In the genomic region with DNA sequence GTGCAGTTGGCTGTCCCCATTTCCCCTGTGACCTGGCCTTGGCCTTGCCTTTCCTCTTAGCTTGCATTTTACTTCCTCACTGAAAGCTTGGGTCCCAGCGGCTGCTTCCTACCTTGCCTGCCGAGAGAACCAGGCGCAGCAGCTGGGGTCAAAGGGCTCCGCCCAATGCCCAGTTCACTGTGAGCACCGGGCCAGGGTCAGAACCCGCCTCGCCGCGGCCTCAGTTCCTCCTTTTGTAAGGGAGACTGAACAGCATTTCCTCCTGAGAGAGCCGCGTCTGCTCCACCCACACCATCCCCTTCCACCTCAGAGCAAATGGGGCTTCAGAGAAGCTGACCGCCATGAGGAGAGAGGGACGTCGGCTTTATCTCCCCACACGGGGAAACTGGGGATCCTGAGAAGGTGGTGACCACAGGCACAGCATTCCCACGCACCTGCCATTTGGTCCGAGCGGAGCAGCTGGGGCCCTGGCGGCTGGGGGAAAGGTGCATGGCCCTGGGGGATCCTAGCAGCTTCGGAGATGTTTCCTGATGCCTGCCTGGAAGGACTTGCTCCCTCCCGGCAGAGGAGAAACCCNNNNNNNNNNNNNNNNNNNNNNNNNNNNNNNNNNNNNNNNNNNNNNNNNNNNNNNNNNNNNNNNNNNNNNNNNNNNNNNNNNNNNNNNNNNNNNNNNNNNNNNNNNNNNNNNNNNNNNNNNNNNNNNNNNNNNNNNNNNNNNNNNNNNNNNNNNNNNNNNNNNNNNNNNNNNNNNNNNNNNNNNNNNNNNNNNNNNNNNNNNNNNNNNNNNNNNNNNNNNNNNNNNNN, we compare ENCODE assay signal across 7 mouse cellular contexts. TPM values are rescaled to one million over a fixed set of nuclear protein-coding genes. Genes with fewer than 3 reads are reported as not detected.
DNase-seq lines count a peak whose midpoint lies in the region; ATAC-seq and TF ChIP-seq lines count a peak whose summit lies in the region.

No protein-coding gene starts in this region.

- no peak for TF ChIP-seq CTCF in bone marrow macrophage, adult 2 months (IDR thresholded peaks at IDR 0.05; ENCODE audit: low read depth, low read length)

- H3K27ac ChIP-seq in ES-E14 (ENCODE audit: insufficient read depth, low read depth, low read length, poor library complexity, severe bottlenecking), result no peak overlapping the region
- peak overlapping the region; percentile 91 for H3K27ac ChIP-seq in bone marrow macrophage, adult 2 months (ENCODE audit: insufficient read depth, low read depth, low read length)
- peak overlapping the region; percentile 81 for H3K27ac ChIP-seq in heart, embryonic 13.5 days (replicated peaks)
- peak overlapping the region; percentile 85 for H3K27ac ChIP-seq in kidney, embryonic 15.5 days
- peak overlapping the region; percentile 52; the same call in 1 of the 2 replicates for H3K27ac ChIP-seq in stomach, embryonic 14.5 days (ENCODE audit: low read length)

- DNase-seq in ES-E14 (ENCODE audit: low read depth, low spot score), result no peak
- DNase-seq in lung, postnatal 25 days (ENCODE audit: low spot score), result peak; percentile 86
- DNase-seq in left cerebral cortex, adult 18-20 months (ENCODE audit: low spot score in 2 of 2), result no peak

- in situ Hi-C loops in ES-E14 (cut with MboI; ENCODE audit: low sequenced_read_pairs in 2 of 2, unreplicated experiment in 2 of 2), result no loop called here

- H3K4me2 ChIP-seq in heart, embryonic 13.5 days, result peak overlapping the region; percentile 65
- H3K4me2 ChIP-seq in kidney, embryonic 15.5 days, result peak overlapping the region; percentile 50
- peak overlapping the region; percentile 25; the same call in 1 of the 2 replicates for H3K4me2 ChIP-seq in stomach, embryonic 14.5 days (replicated peaks; ENCODE audit: low read depth, low read length)

- H3K4me1 ChIP-seq in ES-E14 (ENCODE audit: control insufficient read depth in 2 of 2, insufficient read depth in 2 of 2, low read length in 2 of 2, poor library complexity in 1 of 2), result peaks cover 0 to 29% of the 10 kb centered on the region in 2 experiments; a peak in 3 of 4 replicates
- H3K4me1 ChIP-seq in bone marrow macrophage, adult 2 months (ENCODE audit: control insufficient read depth, insufficient read depth, low read length), result peaks cover 14% of the 10 kb centered on the region
- peaks cover 51% of the 10 kb centered on the region for H3K4me1 ChIP-seq in heart, embryonic 13.5 days
- peaks cover 67% of the 10 kb centered on the region for H3K4me1 ChIP-seq in kidney, embryonic 15.5 days
- peaks cover 35% of the 10 kb centered on the region for H3K4me1 ChIP-seq in stomach, embryonic 14.5 days (ENCODE audit: control insufficient read depth, insufficient read depth, low read length)

- TF ChIP-seq POLR2A in bone marrow macrophage, adult 2 months (IDR thresholded peaks at IDR 0.05; ENCODE audit: borderline replicate concordance, low read depth, low read length), result no peak; the same call in 1 of the 2 replicates

- peak overlapping the region; percentile 36; the same call in 1 of the 2 replicates for H3K9ac ChIP-seq in ES-E14 (ENCODE audit: insufficient read depth, low read depth, low read length, poor library complexity, severe bottlenecking)
- H3K9ac ChIP-seq in heart, embryonic 13.5 days, result peak overlapping the region; percentile 77
- H3K9ac ChIP-seq in kidney, embryonic 15.5 days, result peak overlapping the region; percentile 21; the same call in 1 of the 2 replicates
- H3K9ac ChIP-seq in stomach, embryonic 14.5 days (replicated peaks; ENCODE audit: low read depth, low read length), result no peak overlapping the region

- H3K9me3 ChIP-seq in ES-E14 (ENCODE audit: control insufficient read depth, insufficient read depth, low read depth, low read length), result no peaks in the 10 kb centered on the region
- H3K9me3 ChIP-seq in heart, embryonic 13.5 days, result no peaks in the 10 kb centered on the region
- no peaks in the 10 kb centered on the region for H3K9me3 ChIP-seq in kidney, embryonic 15.5 days (replicated peaks)
- no peaks in the 10 kb centered on the region for H3K9me3 ChIP-seq in stomach, embryonic 14.5 days (ENCODE audit: control insufficient read depth, low read depth, low read length)

- 21% methylated on average over 21 of the region's 21 CpGs for WGBS in heart, embryonic 13.5 days
- 14% methylated on average over 21 of the region's 21 CpGs for WGBS in kidney, embryonic 15.5 days
- 20% methylated on average over 21 of the region's 21 CpGs for WGBS in stomach, embryonic 14.5 days

- ATAC-seq in heart, embryonic 13.5 days (ENCODE audit: extremely low read depth, insufficient number of reproducible peaks, low FRiP score, low TSS enrichment), result no peak
- ATAC-seq in kidney, embryonic 15.5 days (replicated peaks; ENCODE audit: low FRiP score), result peak; percentile 51; the same call in 1 of the 2 replicates
- ATAC-seq in stomach, embryonic 14.5 days (ENCODE audit: insufficient number of reproducible peaks, insufficient read depth, low FRiP score, low read depth), result 0 out of 2 replicates have a peak, but pooled peaks have one; percentile 35

- no peaks in the 10 kb centered on the region for H3K27me3 ChIP-seq in heart, embryonic 13.5 days (replicated peaks)
- no peaks in the 10 kb centered on the region for H3K27me3 ChIP-seq in kidney, embryonic 15.5 days
- no peaks in the 10 kb centered on the region for H3K27me3 ChIP-seq in stomach, embryonic 14.5 days (ENCODE audit: control insufficient read depth, insufficient read depth, low read length)

- H3K36me3 ChIP-seq in ES-E14 (ENCODE audit: control insufficient read depth, insufficient read depth, low read length, poor library complexity, severe bottlenecking), result no peaks in the 10 kb centered on the region
- no peaks in the 10 kb centered on the region for H3K36me3 ChIP-seq in heart, embryonic 13.5 days
- H3K36me3 ChIP-seq in kidney, embryonic 15.5 days, result no peaks in the 10 kb centered on the region
- H3K36me3 ChIP-seq in stomach, embryonic 14.5 days (ENCODE audit: control insufficient read depth, insufficient read depth, low read length), result no peaks in the 10 kb centered on the region

- H3K4me3 ChIP-seq in ES-E14 (ENCODE audit: insufficient read depth in 1 of 2, low read depth in 1 of 2, low read length in 2 of 2, poor library complexity in 1 of 2, severe bottlenecking in 1 of 2), result peak overlapping the region; percentile 58
- H3K4me3 ChIP-seq in bone marrow macrophage, adult 2 months (ENCODE audit: insufficient read depth, low read length), result peak overlapping the region; percentile 75
- peak overlapping the region; percentile 40 for H3K4me3 ChIP-seq in heart, embryonic 13.5 days
- H3K4me3 ChIP-seq in kidney, embryonic 15.5 days (replicated peaks), result peak overlapping the region; percentile 24
- peak overlapping the region; percentile 11; the same call in 1 of the 2 replicates for H3K4me3 ChIP-seq in stomach, embryonic 14.5 days (ENCODE audit: low read depth, low read length)

TF ChIP-seq in ES-E14, 5 proteins besides CTCF, POLR2A, EP300 and RAD21:
- no peak for TF ChIP-seq MAFK (IDR thresholded peaks at IDR 0.05; ENCODE audit: insufficient read depth, low read depth, low read length)
- no peak for TF ChIP-seq ZNF384 (IDR thresholded peaks at IDR 0.05; ENCODE audit: low read depth, low read length)
- no peak for TF ChIP-seq ZC3H11A (IDR thresholded peaks at IDR 0.05; ENCODE audit: borderline replicate concordance, low read depth, low read length)
- no peak for TF ChIP-seq HCFC1 (IDR thresholded peaks at IDR 0.05; ENCODE audit: borderline replicate concordance, insufficient read depth, low read length)
- no peak for TF ChIP-seq CHD2 (IDR thresholded peaks at IDR 0.05; ENCODE audit: low read depth, low read length)

RNA-seq across cellular contexts. Expression of gene Ube2v1, which starts 42.9 kb away (rescaled TPM):
- 68.2 and 115 TPM in 2 replicates for total RNA-seq in ES-E14 (2012; rRNA removed)
- polyA plus RNA-seq in bone marrow macrophage, adult 2 months (2012; ENCODE audit: insufficient read depth, insufficient read length, missing spikeins), result 132 and 166 TPM in 2 replicates
- polyA plus RNA-seq in heart, embryonic 13.5 days (2015; fragmentation: Nextera tagmentation; extraction: Ambion mirVana), result 216 and 229 TPM in 2 replicates
- 284 and 313 TPM in 2 replicates for polyA plus RNA-seq in kidney, embryonic 15.5 days (2015; fragmentation: Nextera tagmentation; extraction: Ambion mirVana)
- 252 and 259 TPM in 2 replicates for polyA plus RNA-seq in stomach, embryonic 14.5 days (2014; fragmentation: Nextera tagmentation; extraction: Ambion mirVana)
- total RNA-seq in left cerebral cortex, adult 18-20 months (2021), result 100 to 1,000 TPM; 259 to 266 TPM

RNA-seq across cellular contexts. Expression of gene Snai1, which starts 51.0 kb away (rescaled TPM):
- 1.4 and 3.4 TPM in 2 replicates for total RNA-seq in ES-E14 (2012; rRNA removed)
- 0.49 and 0.79 TPM in 2 replicates for polyA plus RNA-seq in bone marrow macrophage, adult 2 months (2012; ENCODE audit: insufficient read depth, insufficient read length, missing spikeins)
- polyA plus RNA-seq in heart, embryonic 13.5 days (2015; fragmentation: Nextera tagmentation; extraction: Ambion mirVana), result 17.3 and 17.6 TPM in 2 replicates
- polyA plus RNA-seq in kidney, embryonic 15.5 days (2015; fragmentation: Nextera tagmentation; extraction: Ambion mirVana), result 34.3 and 37.7 TPM in 2 replicates
- 11.6 and 12.9 TPM in 2 replicates for polyA plus RNA-seq in stomach, embryonic 14.5 days (2014; fragmentation: Nextera tagmentation; extraction: Ambion mirVana)
- total RNA-seq in left cerebral cortex, adult 18-20 months (2021), result 1 to 10 TPM; 1.1 to 1.2 TPM

Comparison
In these comparisons a context has a peak if more than half of its experiments do, and no peak if none do; other contexts are left out.
1. H3K4me3 ChIP-seq: peak in every context shown above with its lines; median percentile 75 in bone marrow macrophage, adult 2 months; 58 in ES-E14; 40 in heart, embryonic 13.5 days; 24 in kidney, embryonic 15.5 days; 11 in stomach, embryonic 14.5 days.